Mouse (Mus musculus) layer of hippocampus, adult 2 months (tissue): Measurements from ENCODE around the gene Crb3. TPM values are rescaled to one million over a fixed set of nuclear protein-coding genes. Genes with fewer than 3 reads are reported as not detected.

Experiments used
- DNase-seq, 2 experiments: peaks; one replicate each; pipeline ENCODE4 v3.0.0; 2022; ENCODE audit warnings: low spot score in 2 of 2
- H3K27ac ChIP-seq: fragments of 200-600 bp; 2 replicates; pipeline ENCODE4 v1.8.1; 2022
- H3K4me3 ChIP-seq: fragments of 200-600 bp; 2 replicates; pipeline ENCODE4 v1.8.1; 2022; ENCODE audit warnings: mild to moderate bottlenecking
- CTCF ChIP-seq: fragments of 200-600 bp; conservative IDR thresholded peaks from 2 replicates; pipeline ENCODE4 v1.8.1; 2022; ENCODE audit warnings: antibody characterized with exemption, mild to moderate bottlenecking, moderate library complexity
- total RNA-seq, 2 experiments: library from RNA; stranded (reverse); gene quantifications; 2 replicates each; pipeline ENCODE4 v1.2.3; 2021

Crb3 gene
- total RNA-seq, 2 experiments from 2014 or later: 0.64 TPM; not detected in 1

DNA sequence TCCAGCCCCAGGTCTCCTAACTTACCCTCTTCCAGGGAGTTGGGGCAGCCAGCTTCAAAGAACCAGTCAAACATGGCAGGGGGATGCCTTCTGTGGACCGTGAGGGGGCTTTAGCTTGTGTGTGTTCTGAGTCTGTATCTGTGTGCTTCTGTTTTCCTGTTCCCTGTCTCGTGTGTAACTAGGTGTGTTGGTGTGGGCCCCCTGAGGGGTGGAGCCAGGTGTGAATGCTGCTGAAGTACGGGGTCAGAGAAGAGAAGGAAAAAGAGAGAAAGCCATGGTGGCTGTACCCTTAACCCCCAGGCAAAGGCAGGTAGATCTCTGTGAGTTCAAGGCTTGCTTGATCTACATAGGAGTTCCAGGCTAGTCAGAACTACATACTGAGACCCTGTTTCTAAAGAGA lies 18.0 kb downstream of the Crb3 start:
- DNase-seq: no peak
- no peak overlapping the region for H3K27ac ChIP-seq
- H3K4me3 ChIP-seq: no peak overlapping the region
- TF ChIP-seq CTCF: no peak

- DNase-seq: no peak
- no peak for TF ChIP-seq CTCF
- Histone ChIP-seq H3K4me3 (no peak within 1 kb of the TSS), H3K27ac (no peak within 1 kb of the TSS)
Measured at GRCm38 (mm10) chr17:57078336-57078735, 19.4 kb downstream of the Crb3 start, which contains the start of gene Dennd1c. Dennd1c (minus strand) TSS chr17:57078514.

DNA sequence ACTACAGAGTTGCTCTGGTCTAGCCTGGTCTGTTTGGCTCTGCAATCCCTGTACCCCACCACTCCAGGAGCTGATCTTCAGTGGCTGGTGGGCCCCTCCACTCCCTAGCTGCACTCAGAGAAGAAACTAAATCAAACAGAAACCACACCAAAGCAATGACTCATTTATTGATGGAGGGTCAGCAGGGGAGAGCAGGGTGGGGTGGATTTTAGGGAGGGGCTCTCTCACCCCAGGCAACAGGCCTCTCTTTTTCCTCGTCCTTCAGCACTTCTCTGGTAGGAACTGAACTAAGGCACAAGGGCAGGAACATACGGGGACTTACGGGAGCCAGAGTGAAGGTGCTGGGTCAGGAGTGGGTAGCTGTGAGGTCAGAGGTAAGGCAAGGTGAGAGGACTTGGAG lies 21.0 kb downstream of the Crb3 start:
- Histone ChIP-seq H3K27ac (no peak overlapping the region), H3K4me3 (no peak overlapping the region)
- DNase-seq: no peak
- no peak for TF ChIP-seq CTCF

GRCm38 (mm10) chr17:57081234-57081842 lies 22.4 kb downstream of the Crb3 start:
- H3K4me3 ChIP-seq: no peak overlapping the region
- H3K27ac ChIP-seq: no peak overlapping the region
- DNase-seq: no peak
- no peak for TF ChIP-seq CTCF

- no peak for TF ChIP-seq CTCF
- DNase-seq: no peak
- Histone ChIP-seq H3K27ac (no peak overlapping the region), H3K4me3 (no peak overlapping the region)
Measured at GRCm38 (mm10) chr17:57082481-57082880, 23.6 kb downstream of the Crb3 start.

DNA sequence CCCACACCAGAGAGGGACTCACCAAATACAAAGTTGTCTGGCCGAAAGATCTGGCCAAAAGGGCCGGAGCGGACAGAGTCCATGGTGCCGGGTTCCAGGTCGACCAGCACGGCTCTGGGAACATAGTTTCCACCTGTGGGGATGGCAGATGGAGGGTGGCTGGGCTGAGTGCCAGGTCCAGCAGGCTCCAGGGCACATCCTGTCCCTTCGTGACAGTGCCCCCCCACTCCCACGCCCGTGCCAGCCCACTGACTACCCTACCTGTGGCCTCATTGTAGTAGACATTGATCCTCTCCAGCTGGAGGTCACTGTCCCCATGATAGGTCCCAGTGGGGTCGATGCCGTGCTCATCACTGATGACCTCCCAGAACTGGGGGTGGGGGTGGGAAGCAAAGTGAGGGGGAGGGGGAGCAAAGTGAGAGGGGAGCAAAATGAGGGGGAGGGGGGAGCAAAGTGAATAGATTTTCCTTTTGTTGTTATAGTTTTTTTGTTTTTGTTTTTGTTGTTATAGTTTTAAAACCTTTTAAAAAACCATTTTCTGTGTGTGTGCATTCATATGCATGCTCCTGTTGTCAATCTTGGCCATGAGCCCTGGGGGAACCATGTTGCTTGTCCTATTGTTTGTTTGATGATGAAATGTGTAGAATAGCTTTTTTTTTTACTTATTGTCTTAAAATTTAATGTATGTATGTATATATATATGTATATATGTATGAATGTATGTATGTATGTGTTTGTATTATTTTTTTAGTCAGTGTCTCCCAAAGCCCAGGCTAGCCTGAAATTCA lies 27.3 kb downstream of the Crb3 start:
- TF ChIP-seq CTCF: no peak
- Histone ChIP-seq H3K27ac (peak overlapping the region; percentile 96), H3K4me3 (peak overlapping the region; percentile 65)
- DNase-seq: no peak

- DNase-seq: peak; percentile 86 to 90
- H3K4me3 ChIP-seq: peak within 1 kb of the TSS; percentile 65
- TF ChIP-seq CTCF: peak; percentile 28
- H3K27ac ChIP-seq: peak within 1 kb of the TSS; percentile 96
Measured at GRCm38 (mm10) chr17:57087049-57087832, 28.3 kb downstream of the Crb3 start, which contains the start of gene Tubb4a. Tubb4a (minus strand) TSS chr17:57087782.

GRCm38 (mm10) chr17:57094222-57094621 lies 35.3 kb downstream of the Crb3 start:
- no peak for DNase-seq
- Histone ChIP-seq H3K27ac (no peak overlapping the region), H3K4me3 (no peak overlapping the region)
- no peak for TF ChIP-seq CTCF

DNA sequence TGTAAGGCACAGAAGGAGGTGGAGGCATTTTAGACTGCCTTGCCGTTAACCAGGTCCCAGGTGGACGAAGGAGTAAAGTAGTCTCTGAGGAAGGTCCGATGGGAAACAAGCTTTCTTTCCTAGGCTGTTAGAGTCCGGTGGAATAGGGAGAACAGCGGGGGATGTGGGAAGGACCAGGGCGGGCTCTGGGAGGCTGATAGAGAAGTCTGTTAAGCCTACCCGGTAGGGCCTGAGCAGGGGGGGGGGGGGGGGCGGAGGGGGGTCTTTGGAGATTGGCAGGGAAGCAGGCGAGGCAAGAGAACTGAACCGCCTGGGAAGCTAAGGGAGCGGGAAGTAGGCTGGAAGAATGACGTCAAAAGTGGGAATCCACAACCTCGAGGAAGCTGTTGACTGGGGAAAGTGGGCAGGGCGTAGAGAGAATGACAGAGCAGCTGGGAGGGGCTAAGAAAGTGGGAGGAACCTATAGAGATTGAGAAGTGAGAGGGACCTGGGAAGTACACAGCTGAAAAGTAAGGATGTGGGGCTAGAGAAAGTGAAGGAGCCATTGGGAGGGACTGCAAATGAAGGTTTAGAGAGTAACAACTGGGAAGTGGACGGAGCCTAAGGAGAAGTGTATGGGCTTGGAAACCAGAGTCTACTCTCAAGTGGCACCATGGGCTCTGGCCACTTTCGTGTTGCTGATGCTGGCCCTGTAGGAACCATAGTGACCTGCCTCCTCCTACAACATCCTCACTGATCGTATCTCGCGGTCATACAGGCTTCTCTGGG lies 37.1 kb downstream of the Crb3 start:
- TF ChIP-seq CTCF: no peak
- DNase-seq: no peak
- Histone ChIP-seq H3K27ac (no peak overlapping the region), H3K4me3 (peak overlapping the region; percentile 0; the same call in 1 of the 2 replicates)

DNA sequence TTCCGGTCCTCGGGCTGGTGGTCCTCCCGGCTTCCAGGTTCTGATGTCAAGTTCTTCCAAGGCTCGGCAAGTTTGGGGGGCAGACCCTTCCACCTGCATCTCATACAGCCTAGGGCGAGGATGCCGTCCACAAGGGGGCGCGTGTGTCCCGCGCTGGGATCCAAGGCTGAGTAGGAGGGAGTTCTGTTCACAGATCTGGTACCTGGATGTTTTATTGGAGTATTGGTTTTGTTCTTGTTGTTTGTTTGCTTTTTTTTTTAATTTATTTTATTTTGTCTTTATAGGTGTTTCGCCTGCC lies 37.7 kb downstream of the Crb3 start:
- TF ChIP-seq CTCF: peak; percentile 92
- H3K27ac ChIP-seq: no peak overlapping the region
- peak; percentile 81 to 92 for DNase-seq
- peak overlapping the region; percentile 0; the same call in 1 of the 2 replicates for H3K4me3 ChIP-seq

- H3K4me3 ChIP-seq: no peak overlapping the region
- no peak overlapping the region for H3K27ac ChIP-seq
- TF ChIP-seq CTCF: no peak
- DNase-seq: no peak
Measured at GRCm38 (mm10) chr17:57098321-57098720, 39.4 kb downstream of the Crb3 start.

- H3K27ac ChIP-seq: no peak overlapping the region
- H3K4me3 ChIP-seq: no peak overlapping the region
- no peak for TF ChIP-seq CTCF
- DNase-seq: no peak
Measured at GRCm38 (mm10) chr17:57099629-57100325, 40.9 kb downstream of the Crb3 start.
